22 mouse cellular contexts compared by ENCODE assay signal in genomic region chr1:40053071-40053470, GRCm38 (mm10). TPM values are rescaled to one million over a fixed set of nuclear protein-coding genes. Genes with fewer than 3 reads are reported as not detected.
"Had no signal": no experiment of that assay in that cellular context is flagged by ENCODE, and none has a peak within 500 bp of the region (broad histone marks: within the 10 kb centered on the region; RNA-seq: fewer than 3 reads in every experiment).

No protein-coding gene starts in this region.

- DNase-seq: liver, postnatal 0 days; lung, adult 2 months; lung, postnatal 14 days; lung, postnatal 36 days; midbrain, embryonic 14.5 days; retina, postnatal 1 day; right cerebral cortex, adult 18-20 months; right cerebral cortex, postnatal 25 days; right cerebral cortex, postnatal 4 days; spleen, adult 18-20 months; thymus, adult 2 months; thymus, postnatal 25 days; thymus, postnatal 4 days had no signal

- H3K4me1 ChIP-seq: liver, embryonic 15.5 days; lung, embryonic 15.5 days; midbrain, embryonic 12.5 days; neural tube, embryonic 12.5 days had no signal

- H3K27ac ChIP-seq: liver, embryonic 15.5 days; lung, embryonic 15.5 days; macrophage; midbrain, embryonic 12.5 days; neural tube, embryonic 12.5 days had no signal

- H3K4me2 ChIP-seq: liver, embryonic 15.5 days; lung, embryonic 15.5 days; midbrain, embryonic 12.5 days; neural tube, embryonic 12.5 days had no signal

- H3K4me3 ChIP-seq: liver, embryonic 15.5 days; lung, embryonic 15.5 days; megakaryocyte, embryonic 14.5 days; midbrain, embryonic 12.5 days; neural tube, embryonic 12.5 days had no signal

- H3K9ac ChIP-seq: liver, embryonic 15.5 days; liver, postnatal 0 days; lung, embryonic 15.5 days; midbrain, embryonic 12.5 days; neural tube, embryonic 12.5 days had no signal

- ATAC-seq: liver, postnatal 0 days; lung, postnatal 0 days; midbrain, embryonic 16.5 days had no signal

- H3K36me3 ChIP-seq: liver, embryonic 15.5 days; lung, embryonic 15.5 days; midbrain, embryonic 12.5 days; neural tube, embryonic 12.5 days had no signal

- H3K27me3 ChIP-seq: liver, embryonic 15.5 days; lung, embryonic 15.5 days; midbrain, embryonic 12.5 days; neural tube, embryonic 12.5 days had no signal

- H3K9me3 ChIP-seq: liver, embryonic 15.5 days; lung, embryonic 15.5 days; midbrain, embryonic 12.5 days; neural tube, embryonic 12.5 days had no signal

RNA-seq across cellular contexts. Expression of gene Il1r2, which starts 20.8 kb away (rescaled TPM):
- polyA plus RNA-seq: midbrain, embryonic 12.5 days; testis, adult 2 months had no signal
